Mouse (Mus musculus) adrenal gland, postnatal 14 days (tissue): Measurements from ENCODE around the gene Dennd6a. TPM values are rescaled to one million over a fixed set of nuclear protein-coding genes. Genes with fewer than 3 reads are reported as not detected.

Source experiments
- DNase-seq: peaks from one replicate; pipeline ENCODE4 v3.0.0; 2021; ENCODE audit warnings: mixed read lengths
- total RNA-seq: library from RNA; stranded (reverse); gene quantifications from 2 replicates; pipeline ENCODE4 v1.2.3, GENCODE M21; 2021

The Dennd6a gene
- total RNA-seq, 1 experiment from 2014 or later: 32.5 TPM

- DNase-seq: no peak
Measured at GRCm38 (mm10) chr14:26571951-26572675, 1.5 kb upstream of the Dennd6a start.

GRCm38 (mm10) chr14:26576255-26576780, 2.7 kb downstream of the Dennd6a start:
- no peak for DNase-seq

GRCm38 (mm10) chr14:26578791-26579191, 5.1 kb downstream of the Dennd6a start:
- DNase-seq: no peak

GRCm38 (mm10) chr14:26579346-26580343, 6.0 kb downstream of the Dennd6a start:
- peak; percentile 95 for DNase-seq

- DNase-seq: no peak
Measured at GRCm38 (mm10) chr14:26583645-26584044, 10.0 kb downstream of the Dennd6a start.

- no peak for DNase-seq
Measured at GRCm38 (mm10) chr14:26587116-26587515, 13.5 kb downstream of the Dennd6a start.

GRCm38 (mm10) chr14:26591353-26591752, 17.7 kb downstream of the Dennd6a start:
- DNase-seq: no peak

- DNase-seq: no peak
Measured at GRCm38 (mm10) chr14:26593281-26593895, 19.7 kb downstream of the Dennd6a start.

- no peak for DNase-seq
Measured at GRCm38 (mm10) chr14:26595167-26595566, 21.5 kb downstream of the Dennd6a start.

GRCm38 (mm10) chr14:26595695-26596365, 22.2 kb downstream of the Dennd6a start:
- no peak for DNase-seq

- DNase-seq: no peak
Measured at GRCm38 (mm10) chr14:26605354-26605753, 31.7 kb downstream of the Dennd6a start.

GRCm38 (mm10) chr14:26609674-26610073, 36.0 kb downstream of the Dennd6a start:
- DNase-seq: no peak

- DNase-seq: no peak
Measured at GRCm38 (mm10) chr14:26610689-26611088, 37.0 kb downstream of the Dennd6a start.

GRCm38 (mm10) chr14:26625301-26625700, 51.6 kb downstream of the Dennd6a start:
- no peak for DNase-seq

GRCm38 (mm10) chr14:26626605-26627140, 53.0 kb downstream of the Dennd6a start:
- no peak for DNase-seq

GRCm38 (mm10) chr14:26637025-26637850, 63.6 kb downstream of the Dennd6a start:
- DNase-seq: peak; percentile 50

- peak; percentile 98 for DNase-seq
Measured at GRCm38 (mm10) chr14:26637851-26638707, 64.4 kb downstream of the Dennd6a start, which contains the start of gene Arf4. TSS of gene Arf4 (plus strand) at chr14:26638074.

- peak; percentile 82 for DNase-seq
Measured at GRCm38 (mm10) chr14:26638708-26639084, 65.0 kb downstream of the Dennd6a start.

- DNase-seq: no peak
Measured at GRCm38 (mm10) chr14:26639251-26639650, 65.6 kb downstream of the Dennd6a start.
